Mouse (Mus musculus): ENCODE measurements at regions not wholly inside any gene's neighbourhood (a gene's known extent, or its start where the extent isn't known, plus 50 kb on each side); places are given as distances from the start of the nearest gene placed in this dataset.

- no peak for DNase-seq (ENCODE audit: low spot score in 2 of 2)
Measured at GRCm38 (mm10) chr17:27318969-27319695, 114.9 kb upstream of the Lemd2 start.

GRCm38 (mm10) chr17:27317576-27318277, 113.5 kb upstream of the Lemd2 start:
- DNase-seq (ENCODE audit: low spot score in 2 of 2), result peak; percentile 48 to 56

DNA sequence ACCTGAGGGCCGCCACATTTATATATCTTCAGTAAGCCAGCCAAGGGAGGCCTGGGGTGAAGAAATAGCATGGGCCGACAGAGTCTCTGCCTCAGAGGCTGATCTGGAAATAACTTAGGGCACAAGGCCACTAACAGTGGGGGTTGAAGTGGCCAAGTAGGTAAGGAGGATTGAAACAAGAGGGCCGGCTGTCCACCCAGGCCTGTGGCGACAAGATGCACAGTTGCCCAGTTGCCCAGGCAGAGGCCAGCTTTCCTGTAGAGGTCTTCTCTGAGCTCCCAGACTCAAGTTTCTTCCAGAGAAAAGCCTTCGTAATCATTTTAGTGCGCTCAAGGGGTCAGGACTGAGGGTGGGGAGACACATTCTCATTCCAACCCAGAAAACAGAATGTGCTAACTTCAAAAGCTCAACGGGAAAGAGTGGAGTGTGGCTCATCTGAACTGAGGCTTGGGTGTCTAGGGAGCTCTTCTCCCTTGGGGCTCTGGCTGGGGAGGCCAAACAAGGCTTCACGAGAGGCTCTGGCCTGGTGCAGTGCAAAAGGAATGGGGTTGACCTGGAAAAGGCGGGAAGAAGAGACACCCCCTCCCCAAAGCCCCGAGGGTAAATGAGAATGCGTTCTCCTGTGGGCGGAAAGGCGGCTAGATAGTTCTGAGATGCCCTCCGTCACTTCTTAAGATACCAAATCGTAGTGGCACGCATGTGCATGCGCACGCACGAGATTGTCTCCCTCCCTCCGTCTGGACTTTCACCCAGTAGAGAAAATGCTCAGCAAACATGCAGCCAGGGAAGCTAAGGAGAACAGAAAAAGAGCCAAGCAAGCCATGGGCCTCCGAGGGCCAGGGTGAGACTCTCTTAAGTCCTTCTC, 112.7 kb upstream of the Lemd2 start:
- no peak for DNase-seq (ENCODE audit: low spot score in 2 of 2)

DNA sequence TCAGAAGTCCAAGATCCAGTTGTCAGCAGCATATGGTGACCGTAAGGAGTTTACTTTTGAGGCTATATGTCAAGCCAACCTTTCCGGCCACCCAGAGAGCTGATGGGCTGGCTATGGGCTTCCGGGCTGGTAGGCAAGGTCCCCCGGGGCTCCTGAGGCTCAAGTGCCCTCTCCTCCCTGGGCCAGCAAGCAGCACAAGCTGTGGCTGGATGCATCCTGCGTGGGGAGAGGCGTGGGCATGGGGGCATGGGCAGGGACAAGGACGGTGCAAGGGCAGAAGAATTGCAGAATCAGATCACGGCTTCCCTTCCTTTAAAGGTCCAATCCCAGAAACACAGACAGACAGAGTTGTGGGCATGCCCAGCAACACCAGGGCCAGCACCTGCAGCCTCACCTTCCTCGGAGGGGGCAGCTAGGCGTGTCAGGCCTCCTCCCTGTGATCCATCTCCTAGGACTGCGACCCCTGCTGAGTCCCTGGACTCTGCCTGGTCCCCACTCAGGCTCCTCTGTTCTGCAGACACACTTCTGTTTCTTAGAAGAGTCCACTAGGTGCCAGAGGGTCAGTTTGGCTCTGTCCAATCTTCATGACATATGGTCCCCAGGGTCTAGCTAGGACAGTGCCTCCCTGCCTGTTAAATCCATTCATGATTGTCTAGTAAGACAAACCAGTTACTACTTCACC, 111.8 kb upstream of the Lemd2 start:
- DNase-seq (ENCODE audit: low spot score in 2 of 2), result no peak

- no peak for DNase-seq (ENCODE audit: low spot score in 2 of 2)
Measured at GRCm38 (mm10) chr17:27315428-27315827, 111.2 kb upstream of the Lemd2 start.

DNA sequence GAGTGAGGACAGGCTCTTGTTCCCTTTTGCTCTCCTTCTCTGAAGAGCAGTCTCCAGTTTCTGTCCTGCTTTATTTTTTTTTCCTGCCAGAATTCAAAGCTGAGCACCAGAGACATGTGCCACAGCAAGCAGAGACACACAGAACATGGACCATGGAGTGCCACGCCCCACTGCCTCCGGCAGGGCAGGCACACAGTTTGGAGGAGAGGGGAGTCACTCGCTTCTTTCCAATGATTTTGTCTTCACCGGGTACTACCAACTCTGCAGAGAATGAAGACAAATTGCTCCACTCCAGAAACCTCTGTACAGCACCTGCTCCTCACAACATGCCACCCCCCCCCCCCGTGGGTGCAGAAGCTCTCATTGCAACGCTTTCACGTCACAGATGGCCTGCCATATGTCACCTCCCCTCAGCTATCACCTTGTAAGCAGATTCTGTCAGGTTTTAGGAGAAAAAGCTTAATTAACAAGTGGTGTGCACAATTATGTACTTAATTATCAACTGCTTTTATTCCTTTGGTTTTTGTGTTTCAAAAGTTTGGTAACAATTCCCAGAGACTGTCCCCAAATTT, 110.6 kb upstream of the Lemd2 start:
- no peak for DNase-seq (ENCODE audit: low spot score in 2 of 2)

DNA sequence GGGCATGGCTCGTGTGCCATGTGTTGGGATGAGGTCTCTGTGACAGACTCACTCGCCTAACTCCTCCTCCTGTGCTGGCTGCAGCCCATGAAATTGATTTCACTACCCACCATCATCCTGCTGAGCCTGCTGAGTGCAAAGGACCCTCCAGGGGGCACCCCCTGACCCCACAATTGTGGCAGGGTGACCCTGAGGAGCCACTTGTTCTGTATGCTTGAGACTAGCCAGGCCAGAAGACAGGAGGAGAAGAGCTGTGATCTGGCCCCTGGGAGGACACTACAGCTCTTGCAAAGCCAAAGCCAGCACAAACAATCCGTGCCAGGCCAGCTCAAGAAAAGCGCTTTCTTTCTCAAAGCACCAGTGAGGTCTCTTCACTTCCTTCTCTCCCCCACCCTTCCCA, 104.7 kb upstream of the Lemd2 start:
- no peak for DNase-seq (ENCODE audit: low spot score in 2 of 2)

DNA sequence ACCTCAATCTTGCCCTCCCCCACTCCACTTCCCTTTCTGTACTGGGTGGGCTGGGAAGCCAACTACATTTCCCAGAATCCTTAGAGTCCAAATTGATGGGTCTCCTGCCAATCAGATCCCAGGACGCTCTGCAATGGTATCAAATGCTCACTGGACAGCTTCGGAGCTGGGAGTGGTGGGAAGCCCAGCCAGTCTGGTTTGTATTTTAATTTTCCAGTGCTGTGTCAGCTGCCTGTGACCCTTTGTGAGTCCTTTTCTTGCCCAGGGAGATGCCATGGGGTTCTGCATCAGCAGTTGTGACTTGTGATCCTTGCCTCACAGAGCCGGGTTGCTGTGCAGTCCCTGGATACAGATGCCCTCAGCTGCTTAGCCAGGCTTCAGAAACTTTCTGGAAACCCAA, 100.6 kb upstream of the Lemd2 start:
- DNase-seq (ENCODE audit: low spot score in 2 of 2), result no peak

- no peak for DNase-seq (ENCODE audit: low spot score in 2 of 2)
Measured at GRCm38 (mm10) chr17:27303633-27304479, 99.6 kb upstream of the Lemd2 start.

- no peak for DNase-seq (ENCODE audit: low spot score in 2 of 2)
Measured at GRCm38 (mm10) chr17:27303061-27303460, 98.8 kb upstream of the Lemd2 start.

- DNase-seq (ENCODE audit: low spot score in 2 of 2), result no peak
Measured at GRCm38 (mm10) chr17:27301376-27301775, 97.1 kb upstream of the Lemd2 start.

DNA sequence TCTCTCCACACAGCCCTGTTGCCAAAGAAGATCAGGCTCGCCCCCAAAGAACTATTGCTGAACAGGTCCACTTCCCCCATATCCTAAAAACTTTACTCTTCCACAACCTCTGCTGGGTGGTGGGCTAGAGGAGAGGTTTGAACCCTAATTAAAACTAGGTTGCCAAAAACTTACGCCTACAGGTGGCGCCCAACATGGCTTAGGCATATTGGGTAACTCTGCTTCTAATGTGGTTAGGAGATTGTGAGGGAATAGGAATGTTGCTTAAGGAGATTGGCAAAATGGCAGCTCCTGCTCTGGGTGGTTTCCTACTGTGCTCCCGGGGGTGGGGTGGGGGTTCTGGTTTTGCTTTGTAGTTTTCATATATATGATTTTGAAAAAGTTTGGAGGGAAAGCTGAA, 95.0 kb upstream of the Lemd2 start:
- DNase-seq (ENCODE audit: low spot score in 2 of 2), result no peak

DNA sequence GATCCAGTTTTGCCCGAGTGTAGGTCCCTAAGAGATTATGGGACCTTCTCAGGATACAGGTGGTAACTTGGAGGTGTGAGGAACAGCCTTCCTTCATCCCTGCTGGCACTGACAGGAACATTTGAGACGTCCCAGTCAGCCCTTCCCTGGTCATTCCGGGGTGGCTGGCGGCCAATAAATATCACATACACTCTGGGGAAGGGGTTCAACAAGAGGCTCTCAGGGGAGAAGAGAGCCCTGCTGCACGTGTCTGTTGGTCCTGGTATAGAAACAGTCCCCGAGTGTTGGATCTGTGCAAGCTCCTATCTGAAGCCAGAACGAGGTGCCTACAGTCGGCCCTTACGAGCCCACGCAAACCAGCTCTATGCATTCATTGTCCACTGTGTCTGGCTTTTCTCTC, 94.1 kb upstream of the Lemd2 start:
- no peak for DNase-seq (ENCODE audit: low spot score in 2 of 2)

GRCm38 (mm10) chr17:27296156-27296555, 91.9 kb upstream of the Lemd2 start:
- peak in 1 of 2 experiments; percentile 3 for DNase-seq (ENCODE audit: low spot score in 2 of 2)

GRCm38 (mm10) chr17:27294208-27294604, 89.9 kb upstream of the Lemd2 start:
- no peak for DNase-seq (ENCODE audit: low spot score in 2 of 2)

DNA sequence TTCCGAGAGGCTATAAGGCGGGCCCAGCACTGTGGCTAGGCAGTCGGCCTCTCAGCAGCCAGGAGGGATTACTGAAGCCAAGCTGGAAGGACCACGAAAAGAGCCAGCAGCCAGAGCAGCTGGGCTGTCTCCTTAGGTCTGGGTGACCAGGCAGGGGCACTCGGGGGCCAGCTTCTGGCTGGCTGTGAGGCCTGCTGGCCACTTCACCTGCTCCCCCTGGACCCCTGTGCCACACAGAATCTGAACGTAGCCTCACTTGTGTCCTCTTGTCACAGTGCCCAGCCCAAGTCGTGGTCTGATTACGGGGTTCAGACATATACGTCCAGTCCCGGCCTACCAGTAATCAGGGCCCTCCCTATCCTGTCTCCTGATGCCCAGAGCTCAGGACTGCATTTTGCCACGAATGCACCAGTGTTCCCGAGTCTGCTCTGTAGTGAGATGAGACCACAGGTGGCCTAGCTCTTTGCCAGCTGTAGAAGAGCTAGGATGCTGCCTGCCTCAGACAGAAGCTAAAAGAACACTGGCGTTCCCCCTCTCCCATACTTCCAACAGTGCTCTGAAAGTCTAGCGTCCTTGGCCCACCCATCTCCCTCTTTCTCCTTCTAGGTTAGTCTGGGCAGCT, 89.4 kb upstream of the Lemd2 start:
- peak in 1 of 2 experiments; percentile 8 for DNase-seq (ENCODE audit: low spot score in 2 of 2)

DNA sequence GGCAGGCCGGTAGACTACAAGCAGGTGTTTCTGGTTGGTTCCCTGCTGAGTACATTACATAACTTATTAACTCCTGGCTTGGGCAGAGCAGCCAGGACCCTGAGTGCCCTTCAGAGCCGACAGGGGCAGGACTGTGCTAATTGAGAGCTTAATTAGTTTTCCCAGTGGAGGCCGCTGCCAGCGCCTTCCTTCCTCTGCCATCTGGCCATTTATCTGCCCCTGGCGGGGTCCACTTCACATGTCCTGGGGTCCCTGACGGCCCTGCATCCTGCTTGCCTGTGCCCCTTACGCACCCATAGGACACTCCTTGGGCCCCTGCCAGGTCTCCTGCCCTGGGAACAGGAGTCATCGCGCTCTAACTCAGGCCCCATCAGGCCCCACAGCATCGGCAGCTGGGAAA, 87.4 kb upstream of the Lemd2 start:
- DNase-seq (ENCODE audit: low spot score in 2 of 2), result peak in 1 of 2 experiments; percentile 28

DNA sequence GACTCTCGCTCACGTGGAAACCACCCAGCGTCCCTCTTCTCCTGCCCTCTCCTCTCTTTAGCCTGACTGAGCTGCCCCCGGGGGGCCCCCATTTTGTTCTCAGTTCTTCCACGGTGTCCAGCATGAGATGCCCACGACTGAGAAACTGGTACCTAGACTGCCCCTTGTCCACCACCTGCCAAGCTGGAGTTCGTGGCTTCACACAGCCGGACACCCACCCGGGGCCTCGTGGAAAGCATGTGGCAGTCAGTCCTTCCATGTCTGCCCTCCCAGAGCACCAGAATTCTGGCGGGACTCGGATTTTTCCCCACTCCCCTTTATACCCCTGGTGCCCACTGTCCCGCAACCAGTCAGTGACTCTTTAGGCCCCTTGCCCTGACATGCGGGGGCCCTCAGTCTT, 86.9 kb upstream of the Lemd2 start:
- peak in 1 of 2 experiments; percentile 3 for DNase-seq (ENCODE audit: low spot score in 2 of 2)

GRCm38 (mm10) chr17:27290311-27290710, 86.0 kb upstream of the Lemd2 start:
- peak in 1 of 2 experiments; percentile 4 for DNase-seq (ENCODE audit: low spot score in 2 of 2)

- peak in 1 of 2 experiments; percentile 3 for DNase-seq (ENCODE audit: low spot score in 2 of 2)
Measured at GRCm38 (mm10) chr17:27289804-27290203, 85.5 kb upstream of the Lemd2 start.

Data from frontal cortex, postnatal 14 days (tissue).